Mouse (Mus musculus) kidney, adult 2 months (tissue): Measurements from ENCODE around the gene Slc50a1.
A peak's percentile ranks its signal among the peaks of the same experiment; 100 is the strongest.

ENCODE experiments used
- CTCF ChIP-seq: fragments of 200-500 bp; conservative IDR thresholded peaks from 2 replicates; pipeline ENCODE4 v1.5.1; 2011; ENCODE audit warnings: low read depth, mild to moderate bottlenecking, control low read depth, low read length, moderate library complexity, mixed read lengths; ENCODE audit not compliant: insufficient read depth, insufficient read length
- POLR2A ChIP-seq: fragments of 200-500 bp; IDR thresholded peaks from one replicate; pipeline ENCODE4 v1.6.1; 2011; ENCODE audit warnings: low read depth, low read length, control low read depth

DNA sequence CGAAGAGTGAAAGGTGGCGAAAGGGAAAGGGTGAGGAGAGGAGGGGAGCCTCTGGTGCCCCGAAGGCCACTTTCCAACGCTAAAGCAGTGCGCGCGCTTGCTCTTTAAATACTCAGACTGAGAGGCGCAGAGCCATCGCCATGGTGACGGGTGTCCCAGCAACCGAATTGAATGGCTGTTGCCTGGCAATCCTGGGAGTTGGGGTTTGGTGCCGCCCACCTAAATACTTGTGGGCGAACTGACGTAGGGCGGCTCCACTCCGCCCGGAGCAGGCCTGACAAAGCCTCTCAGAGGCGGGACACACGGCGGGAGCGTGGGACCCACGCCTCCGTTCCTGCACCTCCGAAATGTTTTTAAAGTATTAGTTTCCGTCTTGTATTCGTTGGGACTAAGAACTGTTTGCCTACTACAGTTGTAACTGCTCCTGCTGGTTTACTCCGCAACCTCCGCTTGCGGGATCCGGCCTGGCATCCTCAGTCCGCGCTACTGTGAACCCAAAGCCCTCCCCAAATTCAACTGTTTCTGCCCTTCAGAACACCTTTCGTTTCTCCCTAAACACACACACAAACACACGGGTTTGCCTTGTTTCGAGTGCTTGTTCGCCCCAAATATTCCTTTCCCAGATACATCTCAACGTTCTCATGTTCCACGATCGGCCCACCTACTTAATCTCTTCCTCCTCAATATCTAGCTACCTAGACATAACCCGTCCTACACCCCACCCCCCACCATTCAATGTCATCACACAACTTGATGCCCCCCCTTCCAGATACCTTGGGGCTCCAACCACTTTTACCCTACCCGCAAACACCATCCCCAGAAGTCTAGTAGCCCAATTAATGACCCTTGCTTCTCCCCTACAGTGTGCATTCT is 42.8 kb downstream of the Slc50a1 start:
- TF ChIP-seq CTCF (no peak), POLR2A (peak; percentile 16)
